Mouse (Mus musculus): ENCODE results near the gene Nupr1l. TPM values are rescaled to one million over a fixed set of nuclear protein-coding genes. Genes with fewer than 3 reads are reported as not detected.

Nupr1l gene
- 4.7 and 6.6 TPM in 2 replicates for polyA plus RNA-seq (2016; fragmentation: Nextera tagmentation; extraction: Ambion mirVana)

DNA sequence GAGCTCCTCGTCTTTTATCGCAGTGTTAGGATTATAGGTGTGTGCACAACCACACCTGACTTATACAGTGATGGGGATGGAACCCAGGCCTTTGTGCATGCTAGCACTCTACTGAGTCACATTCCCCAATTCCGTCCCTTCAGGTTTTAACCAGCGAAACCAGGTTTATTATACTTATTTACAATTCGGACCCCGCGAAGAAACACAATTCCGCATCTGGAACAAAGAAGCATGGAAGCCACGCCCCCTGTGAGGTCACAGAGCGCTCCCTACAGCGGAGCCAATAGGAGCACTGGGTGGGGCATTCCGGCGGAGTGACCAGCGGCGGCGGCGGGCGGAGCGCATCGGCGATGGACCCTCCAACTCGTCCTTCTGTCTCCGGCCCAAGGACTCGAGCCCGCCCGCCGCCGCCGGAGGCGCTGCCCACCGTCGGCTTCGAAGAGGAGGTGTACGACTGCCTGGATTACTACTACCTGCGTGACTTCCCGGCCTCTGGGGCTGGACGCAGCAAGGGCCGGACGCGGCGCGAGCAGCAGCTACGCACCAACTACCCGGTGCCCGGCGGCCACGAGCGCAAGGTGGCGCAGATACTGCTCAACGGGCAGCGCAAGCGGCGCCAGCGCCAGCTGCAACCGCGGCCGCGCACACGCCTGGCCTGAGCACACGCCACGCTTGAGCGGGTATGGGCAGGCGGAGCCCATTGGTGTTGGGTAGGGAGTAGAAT is at the start of gene Nupr1l:
Gene Nupr1l (plus strand): TSS at position 299 of the 724 bp plus-strand sequence.
- under 1% methylated on average over 63 of the region's 63 CpGs for WGBS
- Histone ChIP-seq H3K27ac (peak within 1 kb of the TSS; percentile 98), H3K4me1 (peaks cover 5% of the 10 kb centered on the region; the same call in 1 of the 2 replicates), H3K9me3 (replicated peaks) (no peaks in the 10 kb centered on the region), H3K4me2 (replicated peaks) (peak within 1 kb of the TSS; percentile 78), H3K9ac (peak within 1 kb of the TSS; percentile 77), H3K4me3 (peak within 1 kb of the TSS; percentile 64), H3K27me3 (no peaks in the 10 kb centered on the region), H3K36me3 (no peaks in the 10 kb centered on the region)
- peak; percentile 97 for ATAC-seq (ENCODE audit: low FRiP score)

DNA sequence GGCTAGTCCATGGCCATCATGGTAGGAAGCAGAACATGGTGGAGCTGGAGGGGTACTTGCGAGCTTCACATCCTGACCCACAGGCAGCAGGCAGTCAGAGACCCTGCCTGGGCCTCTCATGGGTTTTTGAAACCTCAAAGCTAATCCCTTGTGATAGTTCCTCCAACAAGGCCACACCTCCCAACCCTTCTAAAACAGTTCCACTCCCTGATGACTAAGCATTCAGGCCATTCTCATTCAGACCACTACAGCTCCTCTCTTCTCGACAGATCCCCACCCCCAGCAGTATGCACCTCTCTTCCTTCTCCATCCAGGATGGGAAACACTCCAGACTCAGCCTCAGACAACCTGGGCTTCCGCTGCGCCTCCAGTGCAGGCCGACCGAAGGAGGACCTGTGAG is 46.0 kb upstream of the Nupr1l start:
- H3K4me3 ChIP-seq, result no peak overlapping the region
- no peaks in the 10 kb centered on the region for H3K27me3 ChIP-seq
- no peak for ATAC-seq (ENCODE audit: low FRiP score)
- H3K27ac ChIP-seq, result no peak overlapping the region
- no peak overlapping the region for H3K4me2 ChIP-seq (replicated peaks)
- H3K9ac ChIP-seq, result no peak overlapping the region
- 95% methylated on average over 6 of the region's 6 CpGs for WGBS
- H3K36me3 ChIP-seq, result peaks cover 45% of the 10 kb centered on the region
- H3K4me1 ChIP-seq, result peaks cover 3% of the 10 kb centered on the region; the same call in 1 of the 2 replicates
- H3K9me3 ChIP-seq (replicated peaks), result no peaks in the 10 kb centered on the region

DNA sequence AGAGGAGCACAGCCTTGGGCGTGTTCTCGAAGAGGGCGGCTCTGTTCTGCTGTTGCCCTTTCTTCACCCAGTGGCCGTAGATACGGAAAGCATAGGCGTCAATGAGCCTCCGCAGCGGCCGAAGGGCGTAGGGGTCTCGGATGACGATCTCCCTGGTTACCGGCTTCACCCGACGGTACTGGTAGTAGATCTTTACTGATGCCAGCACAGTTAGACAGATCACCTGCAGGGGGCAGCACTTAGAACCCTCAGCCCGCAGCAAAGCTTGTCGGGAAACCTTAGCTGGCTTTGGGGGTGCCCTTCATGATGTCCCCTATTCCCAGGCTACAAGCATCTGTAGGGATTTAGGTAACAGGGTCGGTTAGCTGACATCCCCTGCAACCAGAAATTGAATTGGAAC is 43.9 kb upstream of the Nupr1l start:
- Histone ChIP-seq H3K9me3 (replicated peaks) (no peaks in the 10 kb centered on the region), H3K27me3 (no peaks in the 10 kb centered on the region), H3K9ac (no peak overlapping the region), H3K27ac (no peak overlapping the region), H3K36me3 (peaks cover 33% of the 10 kb centered on the region), H3K4me2 (replicated peaks) (no peak overlapping the region), H3K4me1 (peaks cover 3% of the 10 kb centered on the region; the same call in 1 of the 2 replicates), H3K4me3 (no peak overlapping the region)
- no peak for ATAC-seq (ENCODE audit: low FRiP score)
- 11% methylated on average over 18 of the region's 18 CpGs for WGBS

DNA sequence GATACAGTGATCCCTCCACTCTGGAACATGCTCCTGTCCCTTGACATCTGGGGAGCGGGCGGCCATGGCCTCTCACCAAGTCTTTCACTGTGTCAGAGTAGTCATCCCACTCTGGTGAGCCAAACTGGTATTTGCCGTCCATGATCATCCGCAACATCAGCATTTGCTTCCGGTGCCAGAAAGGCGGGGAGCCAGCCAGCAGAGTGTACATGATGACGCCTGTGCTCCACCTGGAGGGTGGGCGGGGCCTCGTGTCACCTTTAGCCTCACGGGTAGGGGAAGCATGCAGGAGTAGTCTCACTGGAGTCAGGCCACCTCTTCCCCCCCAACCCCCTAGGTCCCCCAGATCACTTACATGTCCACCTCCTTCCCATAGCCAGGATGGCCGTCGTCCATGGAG is 42.5 kb upstream of the Nupr1l start:
- Histone ChIP-seq H3K4me1 (peaks cover 3% of the 10 kb centered on the region; the same call in 1 of the 2 replicates), H3K27me3 (no peaks in the 10 kb centered on the region), H3K4me3 (no peak overlapping the region), H3K9me3 (replicated peaks) (no peaks in the 10 kb centered on the region), H3K9ac (no peak overlapping the region), H3K36me3 (peaks cover 21% of the 10 kb centered on the region), H3K27ac (no peak overlapping the region), H3K4me2 (replicated peaks) (no peak overlapping the region)
- ATAC-seq (ENCODE audit: low FRiP score), result no peak
- 80% methylated on average over 12 of the region's 12 CpGs for WGBS

DNA sequence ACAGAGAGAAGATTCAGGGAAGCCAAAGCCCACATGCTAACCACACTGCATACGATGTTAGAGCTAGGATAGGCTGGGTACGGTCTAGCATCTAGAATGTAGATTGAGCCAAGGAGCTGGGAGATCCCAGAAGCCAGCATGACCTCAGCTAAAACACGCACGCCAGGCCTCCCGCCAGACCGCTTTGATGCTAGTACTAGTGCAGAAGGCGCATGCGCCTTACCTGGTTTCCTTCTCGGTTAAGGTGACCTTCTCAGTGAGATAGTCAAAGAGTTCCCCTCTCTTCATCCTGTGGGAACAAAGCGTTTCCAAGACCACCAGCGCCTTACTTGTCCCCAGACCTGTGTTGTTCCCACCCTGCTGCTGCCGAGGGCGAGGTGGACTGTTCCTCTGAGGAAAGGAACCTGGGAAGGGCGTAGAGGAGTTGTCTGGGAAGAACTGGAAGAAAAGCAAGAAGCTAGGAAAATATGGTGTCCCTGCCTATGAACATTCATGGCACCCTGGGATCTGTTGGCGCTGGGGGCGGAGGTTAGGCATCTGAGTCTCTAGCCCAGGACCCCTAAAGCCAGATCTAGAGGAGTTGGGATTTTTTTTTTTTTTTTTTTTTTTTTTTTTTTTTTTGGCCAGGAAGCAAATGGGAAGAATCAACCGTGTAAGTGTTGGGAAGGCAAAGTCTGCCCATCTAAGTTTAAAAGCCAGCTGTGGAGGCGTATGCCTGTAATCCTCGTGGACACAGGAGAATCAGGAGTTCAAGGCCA is 38.9 kb upstream of the Nupr1l start:
- no peaks in the 10 kb centered on the region for H3K27me3 ChIP-seq
- no peak overlapping the region for H3K9ac ChIP-seq
- no peaks in the 10 kb centered on the region; the same call in 1 of the 2 replicates for H3K4me1 ChIP-seq
- WGBS, result 89% methylated on average over 19 of the region's 19 CpGs
- H3K4me3 ChIP-seq, result no peak overlapping the region
- H3K4me2 ChIP-seq (replicated peaks), result no peak overlapping the region
- H3K27ac ChIP-seq, result no peak overlapping the region
- ATAC-seq (ENCODE audit: low FRiP score), result no peak
- H3K36me3 ChIP-seq, result no peaks in the 10 kb centered on the region
- no peaks in the 10 kb centered on the region for H3K9me3 ChIP-seq (replicated peaks)

DNA sequence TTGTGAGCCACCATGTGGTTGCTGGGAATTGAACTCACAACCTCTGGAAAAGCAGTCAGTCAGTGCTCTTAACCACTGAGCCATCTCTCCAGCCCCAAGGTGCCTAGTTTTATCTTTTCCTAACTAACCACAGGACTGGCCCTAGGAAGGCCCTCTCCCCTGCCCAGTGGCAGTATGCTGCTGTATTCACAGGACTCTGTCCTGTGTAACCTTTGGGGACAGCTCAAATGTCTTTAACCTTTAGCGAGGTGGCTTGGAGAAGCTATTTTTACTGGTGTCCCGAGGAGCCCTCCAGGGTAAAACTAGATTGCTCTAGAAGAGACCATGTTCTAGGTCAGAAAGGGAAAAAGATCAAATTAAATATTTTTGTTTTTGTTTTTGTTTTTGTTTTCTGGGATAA is 37.1 kb upstream of the Nupr1l start:
- no peak overlapping the region for H3K4me3 ChIP-seq
- no peak overlapping the region for H3K4me2 ChIP-seq (replicated peaks)
- H3K9ac ChIP-seq, result no peak overlapping the region
- H3K9me3 ChIP-seq (replicated peaks), result no peaks in the 10 kb centered on the region
- 97% methylated on average over 2 of the region's 2 CpGs for WGBS
- no peaks in the 10 kb centered on the region for H3K36me3 ChIP-seq
- no peak for ATAC-seq (ENCODE audit: low FRiP score)
- H3K27me3 ChIP-seq, result no peaks in the 10 kb centered on the region
- no peaks in the 10 kb centered on the region for H3K4me1 ChIP-seq
- H3K27ac ChIP-seq, result no peak overlapping the region

DNA sequence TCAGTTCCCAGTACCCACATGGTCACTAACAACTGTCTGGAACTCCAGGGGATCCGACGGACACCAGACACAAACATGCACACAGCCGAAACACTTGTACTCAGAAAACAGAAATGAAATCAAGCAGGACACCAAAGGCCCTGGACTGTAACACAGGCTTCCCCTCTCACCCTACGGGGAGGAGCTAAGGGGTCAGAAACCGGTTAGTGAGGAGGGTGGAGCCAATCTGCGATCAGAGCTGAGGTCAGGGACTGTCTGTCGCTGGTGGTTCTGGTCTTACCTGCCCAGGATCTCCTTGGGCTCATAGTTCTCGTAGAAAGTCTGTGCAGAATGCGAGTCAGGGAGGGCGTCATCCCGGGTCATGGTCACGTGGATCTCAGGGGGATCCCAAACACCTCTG is 34.4 kb upstream of the Nupr1l start:
- Histone ChIP-seq H3K27ac (no peak overlapping the region), H3K9ac (no peak overlapping the region), H3K36me3 (no peaks in the 10 kb centered on the region), H3K27me3 (no peaks in the 10 kb centered on the region), H3K4me3 (no peak overlapping the region), H3K4me2 (replicated peaks) (no peak overlapping the region), H3K9me3 (replicated peaks) (no peaks in the 10 kb centered on the region), H3K4me1 (no peaks in the 10 kb centered on the region)
- WGBS, result 87% methylated on average over 12 of the region's 12 CpGs
- ATAC-seq (ENCODE audit: low FRiP score), result no peak

DNA sequence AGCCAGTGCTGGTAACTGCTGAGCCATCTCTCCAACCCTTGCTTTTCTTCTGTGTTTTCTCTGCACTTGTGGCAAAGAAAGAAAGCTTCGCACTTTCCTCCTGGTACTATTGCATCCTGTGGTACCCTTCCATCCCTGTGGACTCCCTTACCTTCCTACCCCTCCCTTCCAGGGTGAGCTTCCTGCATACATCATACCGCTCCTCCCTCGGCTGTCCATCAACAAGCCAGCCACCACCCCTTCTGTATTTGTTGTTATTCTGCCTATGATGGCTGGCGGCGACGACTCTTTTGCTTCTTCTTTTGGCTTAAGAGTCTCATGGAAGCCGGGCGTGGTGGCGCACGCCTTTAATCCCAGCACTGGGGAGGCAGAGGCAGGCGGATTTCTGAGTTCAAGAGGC is 33.2 kb upstream of the Nupr1l start:
- H3K4me2 ChIP-seq (replicated peaks), result no peak overlapping the region
- H3K27me3 ChIP-seq, result no peaks in the 10 kb centered on the region
- no peak overlapping the region for H3K4me3 ChIP-seq
- H3K4me1 ChIP-seq, result no peaks in the 10 kb centered on the region
- H3K27ac ChIP-seq, result no peak overlapping the region
- H3K9ac ChIP-seq, result no peak overlapping the region
- peaks cover 4% of the 10 kb centered on the region; the same call in 1 of the 2 replicates for H3K36me3 ChIP-seq
- no peaks in the 10 kb centered on the region for H3K9me3 ChIP-seq (replicated peaks)
- 77% methylated on average over 11 of the region's 11 CpGs for WGBS
- ATAC-seq (ENCODE audit: low FRiP score), result no peak

DNA sequence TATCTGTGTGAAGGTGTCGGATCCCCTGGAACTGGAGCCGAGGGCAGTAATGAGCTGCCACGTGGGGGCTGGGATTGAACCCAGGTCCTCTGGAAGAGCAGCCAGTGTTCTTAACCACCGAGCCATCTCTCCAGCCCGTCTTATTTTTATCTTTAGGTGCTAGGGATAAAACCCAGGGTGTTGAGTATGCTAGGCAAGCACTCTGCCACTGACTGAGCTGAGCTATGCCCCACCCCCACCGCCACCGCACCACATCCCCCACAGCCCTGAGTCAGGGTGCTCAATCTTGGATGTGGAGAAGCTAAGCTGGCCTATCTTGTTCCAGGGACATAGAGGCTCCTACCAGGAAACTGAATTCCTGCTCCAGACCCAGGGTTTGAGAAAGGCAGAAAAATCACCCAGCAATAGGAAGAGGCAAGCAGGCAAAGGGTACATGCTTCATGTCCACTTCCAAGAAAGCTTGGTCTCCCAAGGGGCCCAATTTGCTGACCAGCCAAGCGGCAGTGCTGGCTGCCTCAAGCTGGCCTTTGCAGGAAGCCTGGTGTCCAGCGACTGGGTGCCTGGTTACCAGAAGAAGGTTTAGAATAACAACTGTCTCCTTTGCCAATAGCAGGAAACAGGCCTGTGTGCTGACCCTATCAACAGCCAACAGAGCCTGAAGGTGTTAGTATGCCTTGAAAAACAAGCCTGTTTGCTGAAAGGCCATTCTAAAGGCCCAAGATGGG is 30.4 kb upstream of the Nupr1l start:
- WGBS, result 76% methylated on average over 9 of the region's 9 CpGs
- no peaks in the 10 kb centered on the region for H3K9me3 ChIP-seq (replicated peaks)
- no peak overlapping the region for H3K9ac ChIP-seq
- H3K4me1 ChIP-seq, result no peaks in the 10 kb centered on the region
- ATAC-seq (ENCODE audit: low FRiP score), result no peak
- H3K4me2 ChIP-seq (replicated peaks), result no peak overlapping the region
- peaks cover 26% of the 10 kb centered on the region for H3K36me3 ChIP-seq
- H3K27ac ChIP-seq, result no peak overlapping the region
- no peaks in the 10 kb centered on the region for H3K27me3 ChIP-seq
- no peak overlapping the region for H3K4me3 ChIP-seq

DNA sequence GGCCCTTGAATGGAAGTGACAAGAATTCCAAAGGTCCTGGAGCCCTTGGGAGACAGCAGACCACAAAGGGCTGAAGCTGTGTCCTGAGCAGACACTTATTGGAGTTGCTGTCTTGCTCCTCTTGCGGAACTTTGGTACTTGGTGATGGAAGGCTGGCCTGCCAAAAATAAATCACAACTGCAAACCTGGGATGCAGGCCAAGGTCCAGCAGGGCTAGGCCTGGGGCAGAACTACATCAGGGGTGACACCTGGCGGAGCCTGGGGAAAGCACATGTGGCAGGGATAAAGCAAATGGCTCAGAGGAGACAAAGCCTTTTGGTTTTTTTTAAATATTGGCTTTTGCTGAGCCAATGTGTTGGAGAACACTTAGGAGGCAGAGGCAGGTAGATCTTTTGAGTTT is 29.4 kb upstream of the Nupr1l start:
- Histone ChIP-seq H3K27me3 (no peaks in the 10 kb centered on the region), H3K4me1 (no peaks in the 10 kb centered on the region), H3K27ac (no peak overlapping the region), H3K36me3 (peaks cover 32% of the 10 kb centered on the region), H3K4me2 (replicated peaks) (no peak overlapping the region), H3K9ac (no peak overlapping the region), H3K9me3 (replicated peaks) (no peaks in the 10 kb centered on the region), H3K4me3 (no peak overlapping the region)
- WGBS, result 70% methylated on average over 2 of the region's 2 CpGs
- ATAC-seq (ENCODE audit: low FRiP score), result no peak

DNA sequence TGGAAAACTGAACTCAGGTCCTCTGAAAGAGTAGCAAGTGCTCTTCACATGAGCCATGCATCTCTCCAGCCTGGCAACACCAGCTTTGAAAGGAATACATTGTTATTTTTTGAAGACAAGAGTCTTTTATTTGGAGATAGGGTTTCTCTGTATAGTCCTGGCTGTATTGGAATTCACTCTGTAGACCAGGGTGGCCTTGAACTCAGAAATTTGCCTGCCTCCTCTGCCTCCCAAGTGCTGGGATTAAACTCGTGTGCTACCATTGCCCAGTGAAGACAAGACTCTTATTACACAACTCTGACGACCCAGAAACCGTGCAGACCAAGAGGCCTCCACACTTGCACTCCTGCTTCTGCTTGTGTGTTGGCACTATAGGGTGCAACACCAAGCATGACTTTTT is 28.5 kb upstream of the Nupr1l start:
- Histone ChIP-seq H3K27ac (no peak overlapping the region), H3K4me3 (no peak overlapping the region), H3K4me2 (replicated peaks) (no peak overlapping the region), H3K27me3 (no peaks in the 10 kb centered on the region), H3K4me1 (0 out of 2 replicates have a peak, but pooled peaks cover 3% of the 10 kb centered on the region), H3K9me3 (replicated peaks) (no peaks in the 10 kb centered on the region), H3K36me3 (peaks cover 40% of the 10 kb centered on the region), H3K9ac (no peak overlapping the region)
- WGBS, result 76% methylated on average over 3 of the region's 3 CpGs
- no peak for ATAC-seq (ENCODE audit: low FRiP score)

DNA sequence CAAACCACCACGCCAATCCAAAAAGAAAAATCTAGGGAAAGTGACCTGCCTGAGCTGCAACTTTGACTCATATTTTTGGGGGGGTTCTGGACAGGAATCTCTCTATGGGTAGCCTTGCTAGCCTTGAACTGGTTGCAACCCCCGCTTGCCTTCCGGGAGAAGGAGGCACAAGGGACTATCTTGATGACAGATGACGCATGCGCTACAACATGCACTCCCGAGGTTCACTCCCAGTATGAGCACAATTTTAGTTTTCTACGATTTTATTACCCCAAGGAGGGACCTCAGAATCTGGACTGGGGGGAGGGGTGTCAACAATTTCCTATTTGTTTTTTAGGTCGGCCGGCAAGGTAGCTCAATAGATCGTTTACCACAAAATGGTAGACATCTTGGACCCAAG is 22.1 kb upstream of the Nupr1l start:
- Histone ChIP-seq H3K27ac (no peak overlapping the region), H3K9me3 (replicated peaks) (no peaks in the 10 kb centered on the region), H3K9ac (peak overlapping the region; percentile 81), H3K27me3 (no peaks in the 10 kb centered on the region), H3K4me1 (peaks cover 16% of the 10 kb centered on the region), H3K4me2 (replicated peaks) (peak overlapping the region; percentile 65), H3K36me3 (peaks cover 24% of the 10 kb centered on the region), H3K4me3 (peak overlapping the region; percentile 80)
- 41% methylated on average over 10 of the region's 10 CpGs for WGBS
- ATAC-seq (ENCODE audit: low FRiP score), result no peak

Measured in hindbrain, embryonic 12.5 days (tissue).